Mouse (Mus musculus): ENCODE data around the gene Mpp5. TPM values are rescaled to one million over a fixed set of nuclear protein-coding genes. Genes with fewer than 3 reads are reported as not detected.
A peak's percentile ranks its signal among the peaks of the same experiment; 100 is the strongest.

Gene Mpp5
- total RNA-seq (2014; fragmentation: Nextera tagmentation) = 11.8 and 15.5 TPM in 2 replicates
- total RNA-seq (2017) = 19.1 and 37.4 TPM in 2 replicates

- ATAC-seq (replicated peaks; ENCODE audit: low FRiP score, low TSS enrichment, poor library complexity, severe bottlenecking) = peak; percentile 96
These were observed at the start of gene Mpp5 for GRCm38 (mm10) chr12:78748557-78749377. Gene Mpp5 (plus strand): TSS chr12:78748907.

GRCm38 (mm10) chr12:78717783-78718182 lies 30.9 kb upstream of the Mpp5 start:
- no peak for ATAC-seq (replicated peaks; ENCODE audit: low FRiP score, low TSS enrichment, poor library complexity, severe bottlenecking)

- ATAC-seq (replicated peaks; ENCODE audit: low FRiP score, low TSS enrichment, poor library complexity, severe bottlenecking) = no peak
These were observed 21.0 kb upstream of the Mpp5 start for GRCm38 (mm10) chr12:78727723-78728122.

- no peak for ATAC-seq (replicated peaks; ENCODE audit: low FRiP score, low TSS enrichment, poor library complexity, severe bottlenecking)
These were observed 9.1 kb upstream of the Mpp5 start for GRCm38 (mm10) chr12:78739633-78740032.

- ATAC-seq (replicated peaks; ENCODE audit: low FRiP score, low TSS enrichment, poor library complexity, severe bottlenecking) = no peak
These were observed 8.4 kb upstream of the Mpp5 start for GRCm38 (mm10) chr12:78740289-78740688.

GRCm38 (mm10) chr12:78746226-78746625 lies 2.5 kb upstream of the Mpp5 start:
- no peak for ATAC-seq (replicated peaks; ENCODE audit: low FRiP score, low TSS enrichment, poor library complexity, severe bottlenecking)

GRCm38 (mm10) chr12:78747406-78747805 lies 1.3 kb upstream of the Mpp5 start:
- no peak for ATAC-seq (replicated peaks; ENCODE audit: low FRiP score, low TSS enrichment, poor library complexity, severe bottlenecking)

GRCm38 (mm10) chr12:78748113-78748512 lies 594 bp upstream of the Mpp5 start:
- peak; percentile 44 for ATAC-seq (replicated peaks; ENCODE audit: low FRiP score, low TSS enrichment, poor library complexity, severe bottlenecking)

- ATAC-seq (replicated peaks; ENCODE audit: low FRiP score, low TSS enrichment, poor library complexity, severe bottlenecking) = peak; percentile 21
These were observed 683 bp downstream of the Mpp5 start for GRCm38 (mm10) chr12:78749378-78749801.

- ATAC-seq (replicated peaks; ENCODE audit: low FRiP score, low TSS enrichment, poor library complexity, severe bottlenecking) = no peak
These were observed 13.3 kb downstream of the Mpp5 start for GRCm38 (mm10) chr12:78761979-78762378.

- ATAC-seq (replicated peaks; ENCODE audit: low FRiP score, low TSS enrichment, poor library complexity, severe bottlenecking) = no peak
These were observed 20.5 kb downstream of the Mpp5 start for GRCm38 (mm10) chr12:78769031-78769713.

GRCm38 (mm10) chr12:78773211-78773610 lies 24.5 kb downstream of the Mpp5 start:
- peak; percentile 44; the same call in 1 of the 2 replicates for ATAC-seq (replicated peaks; ENCODE audit: low FRiP score, low TSS enrichment, poor library complexity, severe bottlenecking)

- ATAC-seq (replicated peaks; ENCODE audit: low FRiP score, low TSS enrichment, poor library complexity, severe bottlenecking) = no peak
These were observed 29.2 kb downstream of the Mpp5 start for GRCm38 (mm10) chr12:78777916-78778315.

GRCm38 (mm10) chr12:78778423-78779067 lies 29.8 kb downstream of the Mpp5 start:
- ATAC-seq (replicated peaks; ENCODE audit: low FRiP score, low TSS enrichment, poor library complexity, severe bottlenecking) = no peak

GRCm38 (mm10) chr12:78788266-78788873 lies 39.7 kb downstream of the Mpp5 start:
- ATAC-seq (replicated peaks; ENCODE audit: low FRiP score, low TSS enrichment, poor library complexity, severe bottlenecking) = peak; percentile 91

GRCm38 (mm10) chr12:78790791-78791190 lies 42.1 kb downstream of the Mpp5 start:
- no peak for ATAC-seq (replicated peaks; ENCODE audit: low FRiP score, low TSS enrichment, poor library complexity, severe bottlenecking)

GRCm38 (mm10) chr12:78794236-78794635 lies 45.5 kb downstream of the Mpp5 start:
- no peak for ATAC-seq (replicated peaks; ENCODE audit: low FRiP score, low TSS enrichment, poor library complexity, severe bottlenecking)

- no peak for ATAC-seq (replicated peaks; ENCODE audit: low FRiP score, low TSS enrichment, poor library complexity, severe bottlenecking)
These were observed 51.3 kb downstream of the Mpp5 start for GRCm38 (mm10) chr12:78800036-78800435.

- no peak for ATAC-seq (replicated peaks; ENCODE audit: low FRiP score, low TSS enrichment, poor library complexity, severe bottlenecking)
These were observed 53.1 kb downstream of the Mpp5 start for GRCm38 (mm10) chr12:78801836-78802235.

GRCm38 (mm10) chr12:78814437-78814836 lies 65.7 kb downstream of the Mpp5 start:
- 0 out of 2 replicates have a peak, but pooled peaks have one; percentile 7 for ATAC-seq (replicated peaks; ENCODE audit: low FRiP score, low TSS enrichment, poor library complexity, severe bottlenecking)

All from megakaryocyte-erythroid progenitor cell, adult 5-6 weeks (primary cell).